Mouse (Mus musculus): ENCODE results near the gene Gata5. TPM values are rescaled to one million over a fixed set of nuclear protein-coding genes. Genes with fewer than 3 reads are reported as not detected.
A peak's percentile ranks its signal among the peaks of the same experiment; 100 is the strongest.

Gata5 gene
- not detected in 2 replicates for polyA plus RNA-seq (2014; fragmentation: Nextera tagmentation; extraction: Ambion mirVana)

GRCm38 (mm10) chr2:180334551-180334986, at the start of gene Gata5:
TSS of gene Gata5 (minus strand) at chr2:180334699.
- peaks cover 44% of the 10 kb centered on the region for H3K27me3 ChIP-seq (ENCODE audit: control insufficient read depth, insufficient read depth, low read length)
- H3K4me1 ChIP-seq (replicated peaks; ENCODE audit: control insufficient read depth, insufficient read depth, low read length): peaks cover 7% of the 10 kb centered on the region; the same call in 1 of the 2 replicates
- H3K9me3 ChIP-seq (ENCODE audit: control insufficient read depth, low read length): no peaks in the 10 kb centered on the region
- H3K4me3 ChIP-seq (ENCODE audit: low read depth, low read length): peak within 1 kb of the TSS; percentile 28
- peak within 1 kb of the TSS; percentile 63 for H3K4me2 ChIP-seq (replicated peaks; ENCODE audit: low read depth, low read length)
- ATAC-seq (ENCODE audit: low FRiP score): peak; percentile 60
- under 1% methylated on average over 33 of the region's 33 CpGs for WGBS
- peak within 1 kb of the TSS; percentile 23; the same call in 1 of the 2 replicates for H3K9ac ChIP-seq (ENCODE audit: low read depth, low read length)
- H3K36me3 ChIP-seq (ENCODE audit: control insufficient read depth, insufficient read depth, low read length): no peaks in the 10 kb centered on the region
- DNase-seq (ENCODE audit: low spot score): no peak
- H3K27ac ChIP-seq (ENCODE audit: low read depth, low read length): no peak within 1 kb of the TSS

- no peaks in the 10 kb centered on the region for H3K27me3 ChIP-seq (ENCODE audit: control insufficient read depth, insufficient read depth, low read length)
- H3K9ac ChIP-seq (ENCODE audit: low read depth, low read length): no peak overlapping the region
- 84% methylated on average over 5 of the region's 5 CpGs for WGBS
- DNase-seq (ENCODE audit: low spot score): no peak
- no peak overlapping the region for H3K27ac ChIP-seq (ENCODE audit: low read depth, low read length)
- H3K36me3 ChIP-seq (ENCODE audit: control insufficient read depth, insufficient read depth, low read length): no peaks in the 10 kb centered on the region
- no peak for ATAC-seq (ENCODE audit: low FRiP score)
- H3K4me1 ChIP-seq (replicated peaks; ENCODE audit: control insufficient read depth, insufficient read depth, low read length): no peaks in the 10 kb centered on the region
- no peaks in the 10 kb centered on the region for H3K9me3 ChIP-seq (ENCODE audit: control insufficient read depth, low read length)
- no peak overlapping the region for H3K4me2 ChIP-seq (replicated peaks; ENCODE audit: low read depth, low read length)
- no peak overlapping the region for H3K4me3 ChIP-seq (ENCODE audit: low read depth, low read length)
Measured at GRCm38 (mm10) chr2:180376730-180377129, 42.2 kb upstream of the Gata5 start.

GRCm38 (mm10) chr2:180373256-180373655, 38.8 kb upstream of the Gata5 start:
- Histone ChIP-seq H3K36me3 (ENCODE audit: control insufficient read depth, insufficient read depth, low read length) (no peaks in the 10 kb centered on the region), H3K9me3 (ENCODE audit: control insufficient read depth, low read length) (no peaks in the 10 kb centered on the region), H3K9ac (ENCODE audit: low read depth, low read length) (no peak overlapping the region), H3K4me1 (replicated peaks; ENCODE audit: control insufficient read depth, insufficient read depth, low read length) (no peaks in the 10 kb centered on the region), H3K27me3 (ENCODE audit: control insufficient read depth, insufficient read depth, low read length) (no peaks in the 10 kb centered on the region), H3K4me2 (replicated peaks; ENCODE audit: low read depth, low read length) (no peak overlapping the region), H3K27ac (ENCODE audit: low read depth, low read length) (no peak overlapping the region), H3K4me3 (ENCODE audit: low read depth, low read length) (no peak overlapping the region)
- no peak for DNase-seq (ENCODE audit: low spot score)
- no peak for ATAC-seq (ENCODE audit: low FRiP score)
- 81% methylated on average over 10 of the region's 10 CpGs for WGBS

- no peaks in the 10 kb centered on the region for H3K36me3 ChIP-seq (ENCODE audit: control insufficient read depth, insufficient read depth, low read length)
- no peaks in the 10 kb centered on the region for H3K27me3 ChIP-seq (ENCODE audit: control insufficient read depth, insufficient read depth, low read length)
- H3K9me3 ChIP-seq (ENCODE audit: control insufficient read depth, low read length): no peaks in the 10 kb centered on the region
- no peak overlapping the region for H3K27ac ChIP-seq (ENCODE audit: low read depth, low read length)
- no peak overlapping the region for H3K4me3 ChIP-seq (ENCODE audit: low read depth, low read length)
- ATAC-seq (ENCODE audit: low FRiP score): no peak
- 66% methylated on average over 5 of the region's 5 CpGs for WGBS
- H3K4me2 ChIP-seq (replicated peaks; ENCODE audit: low read depth, low read length): no peak overlapping the region
- no peak for DNase-seq (ENCODE audit: low spot score)
- H3K9ac ChIP-seq (ENCODE audit: low read depth, low read length): no peak overlapping the region
- no peaks in the 10 kb centered on the region for H3K4me1 ChIP-seq (replicated peaks; ENCODE audit: control insufficient read depth, insufficient read depth, low read length)
Measured at GRCm38 (mm10) chr2:180368359-180368758, 33.9 kb upstream of the Gata5 start.

- Histone ChIP-seq H3K9ac (ENCODE audit: low read depth, low read length) (no peak overlapping the region), H3K27ac (ENCODE audit: low read depth, low read length) (no peak overlapping the region), H3K36me3 (ENCODE audit: control insufficient read depth, insufficient read depth, low read length) (no peaks in the 10 kb centered on the region), H3K4me3 (ENCODE audit: low read depth, low read length) (no peak overlapping the region), H3K4me2 (replicated peaks; ENCODE audit: low read depth, low read length) (no peak overlapping the region), H3K27me3 (ENCODE audit: control insufficient read depth, insufficient read depth, low read length) (no peaks in the 10 kb centered on the region), H3K4me1 (replicated peaks; ENCODE audit: control insufficient read depth, insufficient read depth, low read length) (no peaks in the 10 kb centered on the region), H3K9me3 (ENCODE audit: control insufficient read depth, low read length) (no peaks in the 10 kb centered on the region)
- DNase-seq (ENCODE audit: low spot score) (no peak), ATAC-seq (ENCODE audit: low FRiP score) (no peak)
- 73% methylated on average over 4 of the region's 4 CpGs for WGBS
Measured at GRCm38 (mm10) chr2:180367350-180367749, 32.9 kb upstream of the Gata5 start.

- no peaks in the 10 kb centered on the region for H3K9me3 ChIP-seq (ENCODE audit: control insufficient read depth, low read length)
- no peak for ATAC-seq (ENCODE audit: low FRiP score)
- H3K9ac ChIP-seq (ENCODE audit: low read depth, low read length): no peak overlapping the region
- no peaks in the 10 kb centered on the region for H3K36me3 ChIP-seq (ENCODE audit: control insufficient read depth, insufficient read depth, low read length)
- H3K4me2 ChIP-seq (replicated peaks; ENCODE audit: low read depth, low read length): no peak overlapping the region
- no peaks in the 10 kb centered on the region for H3K4me1 ChIP-seq (replicated peaks; ENCODE audit: control insufficient read depth, insufficient read depth, low read length)
- no peak overlapping the region for H3K4me3 ChIP-seq (ENCODE audit: low read depth, low read length)
- no peak for DNase-seq (ENCODE audit: low spot score)
- WGBS: 88% methylated on average over 3 of the region's 3 CpGs
- no peak overlapping the region for H3K27ac ChIP-seq (ENCODE audit: low read depth, low read length)
- H3K27me3 ChIP-seq (ENCODE audit: control insufficient read depth, insufficient read depth, low read length): no peaks in the 10 kb centered on the region
Measured at GRCm38 (mm10) chr2:180363434-180363720, 28.9 kb upstream of the Gata5 start.

- Histone ChIP-seq H3K9ac (ENCODE audit: low read depth, low read length) (no peak overlapping the region), H3K9me3 (ENCODE audit: control insufficient read depth, low read length) (no peaks in the 10 kb centered on the region), H3K27me3 (ENCODE audit: control insufficient read depth, insufficient read depth, low read length) (no peaks in the 10 kb centered on the region), H3K4me1 (replicated peaks; ENCODE audit: control insufficient read depth, insufficient read depth, low read length) (no peaks in the 10 kb centered on the region), H3K36me3 (ENCODE audit: control insufficient read depth, insufficient read depth, low read length) (no peaks in the 10 kb centered on the region), H3K4me3 (ENCODE audit: low read depth, low read length) (no peak overlapping the region), H3K27ac (ENCODE audit: low read depth, low read length) (no peak overlapping the region), H3K4me2 (replicated peaks; ENCODE audit: low read depth, low read length) (no peak overlapping the region)
- WGBS: 73% methylated on average over 7 of the region's 7 CpGs
- DNase-seq (ENCODE audit: low spot score) (no peak), ATAC-seq (ENCODE audit: low FRiP score) (no peak)
Measured at GRCm38 (mm10) chr2:180362585-180363433, 28.3 kb upstream of the Gata5 start.

GRCm38 (mm10) chr2:180359062-180359461, 24.6 kb upstream of the Gata5 start:
- H3K36me3 ChIP-seq (ENCODE audit: control insufficient read depth, insufficient read depth, low read length): no peaks in the 10 kb centered on the region
- 8% methylated on average over 4 of the region's 4 CpGs for WGBS
- no peak overlapping the region for H3K9ac ChIP-seq (ENCODE audit: low read depth, low read length)
- DNase-seq (ENCODE audit: low spot score): peak; percentile 12
- H3K4me1 ChIP-seq (replicated peaks; ENCODE audit: control insufficient read depth, insufficient read depth, low read length): no peaks in the 10 kb centered on the region
- H3K4me2 ChIP-seq (replicated peaks; ENCODE audit: low read depth, low read length): no peak overlapping the region
- H3K9me3 ChIP-seq (ENCODE audit: control insufficient read depth, low read length): no peaks in the 10 kb centered on the region
- H3K27me3 ChIP-seq (ENCODE audit: control insufficient read depth, insufficient read depth, low read length): no peaks in the 10 kb centered on the region
- no peak overlapping the region for H3K27ac ChIP-seq (ENCODE audit: low read depth, low read length)
- ATAC-seq (ENCODE audit: low FRiP score): no peak
- H3K4me3 ChIP-seq (ENCODE audit: low read depth, low read length): no peak overlapping the region

- H3K36me3 ChIP-seq (ENCODE audit: control insufficient read depth, insufficient read depth, low read length): no peaks in the 10 kb centered on the region
- DNase-seq (ENCODE audit: low spot score) (peak; percentile 81), ATAC-seq (ENCODE audit: low FRiP score) (peak; percentile 38)
- H3K4me2 ChIP-seq (replicated peaks; ENCODE audit: low read depth, low read length): no peak overlapping the region
- WGBS: 39% methylated on average over 20 of the region's 20 CpGs
- no peaks in the 10 kb centered on the region for H3K27me3 ChIP-seq (ENCODE audit: control insufficient read depth, insufficient read depth, low read length)
- no peak overlapping the region for H3K4me3 ChIP-seq (ENCODE audit: low read depth, low read length)
- no peaks in the 10 kb centered on the region for H3K9me3 ChIP-seq (ENCODE audit: control insufficient read depth, low read length)
- no peaks in the 10 kb centered on the region for H3K4me1 ChIP-seq (replicated peaks; ENCODE audit: control insufficient read depth, insufficient read depth, low read length)
- no peak overlapping the region for H3K9ac ChIP-seq (ENCODE audit: low read depth, low read length)
- H3K27ac ChIP-seq (ENCODE audit: low read depth, low read length): no peak overlapping the region
Measured at GRCm38 (mm10) chr2:180353338-180353737, 18.8 kb upstream of the Gata5 start.
